Mouse (Mus musculus) megakaryocyte progenitor cell, adult 5-6 weeks (primary cell): ENCODE measurements around the gene Nudt4. TPM values are rescaled to one million over a fixed set of nuclear protein-coding genes. Genes with fewer than 3 reads are reported as not detected.
A peak's percentile ranks its signal among the peaks of the same experiment; 100 is the strongest.

Experiments
- ATAC-seq: replicated peaks from 2 replicates; pipeline ENCODE4 v1.8.0; 2016; ENCODE audit warnings: mild to moderate bottlenecking, moderate TSS enrichment, inconsistent platforms; ENCODE audit not compliant: poor library complexity
- total RNA-seq, 2 experiments: library from RNA; stranded (forward) in 1 of 2; stranded (reverse) in 1 of 2; fragments of 157-497, 149-512 nt in 1 of 2; fragments of 200-1000 nt in 1 of 2; gene quantifications; 2 replicates each; pipeline versions ENCODE4 v1.2.3 to v1.2.4; 2015 to 2017

Gene Nudt4
- total RNA-seq, 2 experiments from 2014 or later = 53.7 to 67.2 TPM

- no peak for ATAC-seq
Measured at GRCm38 (mm10) chr10:95503443-95504235, 60.3 kb downstream of the Nudt4 start.

GRCm38 (mm10) chr10:95501463-95502081 lies 62.4 kb downstream of the Nudt4 start, which contains the start of gene Mrpl42:
TSS of gene Mrpl42 (minus strand) at chr10:95501940.
- ATAC-seq = peak; percentile 99

GRCm38 (mm10) chr10:95501033-95501432 lies 62.9 kb downstream of the Nudt4 start:
- peak; percentile 21; the same call in 1 of the 2 replicates for ATAC-seq

Other genes starting within 250 kb of the Nudt4 start
- gene Cradd, start 240.0 kb downstream of the Nudt4 start, total RNA-seq (2015) = 10.7 and 12.2 TPM in 2 replicates
- 3.5 and 3.8 TPM in 2 replicates for gene Cradd, start 240.0 kb downstream of the Nudt4 start, total RNA-seq (2017)
- gene Socs2, start 147.0 kb downstream of the Nudt4 start, total RNA-seq (2015) = 1.0 TPM in 1 of 2 replicates, not detected in the other
- 0.33 and 0.61 TPM in 2 replicates for gene Socs2, start 147.0 kb downstream of the Nudt4 start, total RNA-seq (2017)
- gene Mrpl42, start 62.2 kb downstream of the Nudt4 start, total RNA-seq (2015) = 241 and 298 TPM in 2 replicates
- 245 and 254 TPM in 2 replicates for gene Mrpl42, start 62.2 kb downstream of the Nudt4 start, total RNA-seq (2017)
- gene Ube2n, start 49.0 kb downstream of the Nudt4 start, total RNA-seq (2015) = 425 and 475 TPM in 2 replicates
- gene Ube2n, start 49.0 kb downstream of the Nudt4 start, total RNA-seq (2017) = 133 and 146 TPM in 2 replicates
- gene Anapc15-ps, start 109.3 kb upstream of the Nudt4 start, total RNA-seq (2015) = 0.46 TPM in 1 of 2 replicates, not detected in the other
- 0.75 and 1.7 TPM in 2 replicates for gene Anapc15-ps, start 109.3 kb upstream of the Nudt4 start, total RNA-seq (2017)